Mouse (Mus musculus): ENCODE measurements at regions not wholly inside any gene's neighbourhood (a gene's known extent, or its start where the extent isn't known, plus 50 kb on each side); places are given as distances from the start of the nearest gene placed in this dataset.

- Histone ChIP-seq H3K27ac (no peak overlapping the region), H3K4me1 (replicated peaks; ENCODE audit: control insufficient read depth, insufficient read depth, low read length) (no peaks in the 10 kb centered on the region), H3K27me3 (ENCODE audit: control insufficient read depth, insufficient read depth, low read length) (no peaks in the 10 kb centered on the region), H3K4me2 (replicated peaks) (no peak overlapping the region), H3K36me3 (replicated peaks; ENCODE audit: control insufficient read depth, insufficient read depth) (no peaks in the 10 kb centered on the region), H3K9me3 (ENCODE audit: control insufficient read depth, low read length) (no peaks in the 10 kb centered on the region), H3K4me3 (replicated peaks; ENCODE audit: low read length) (no peak overlapping the region), H3K9ac (no peak overlapping the region)
- ATAC-seq (ENCODE audit: low FRiP score) (no peak), DNase-seq (ENCODE audit: low spot score) (no peak)
- 57% methylated on average over 5 of the region's 5 CpGs for WGBS
Measured at GRCm38 (mm10) chr15:57568006-57568630, 90.7 kb upstream of the Slc22a22 start.

GRCm38 (mm10) chr15:57547154-57547553 lies 69.7 kb upstream of the Slc22a22 start:
- Histone ChIP-seq H3K4me2 (replicated peaks) (no peak overlapping the region), H3K27ac (no peak overlapping the region), H3K4me1 (replicated peaks; ENCODE audit: control insufficient read depth, insufficient read depth, low read length) (no peaks in the 10 kb centered on the region), H3K4me3 (replicated peaks; ENCODE audit: low read length) (no peak overlapping the region), H3K27me3 (ENCODE audit: control insufficient read depth, insufficient read depth, low read length) (no peaks in the 10 kb centered on the region), H3K9ac (no peak overlapping the region), H3K36me3 (replicated peaks; ENCODE audit: control insufficient read depth, insufficient read depth) (no peaks in the 10 kb centered on the region), H3K9me3 (ENCODE audit: control insufficient read depth, low read length) (no peaks in the 10 kb centered on the region)
- ATAC-seq (ENCODE audit: low FRiP score) (no peak), DNase-seq (ENCODE audit: low spot score) (no peak)
- WGBS = 38% methylated on average over 2 of the region's 2 CpGs

- Histone ChIP-seq H3K9me3 (ENCODE audit: control insufficient read depth, low read length) (no peaks in the 10 kb centered on the region), H3K27me3 (ENCODE audit: control insufficient read depth, insufficient read depth, low read length) (no peaks in the 10 kb centered on the region), H3K36me3 (replicated peaks; ENCODE audit: control insufficient read depth, insufficient read depth) (no peaks in the 10 kb centered on the region), H3K9ac (no peak overlapping the region), H3K4me2 (replicated peaks) (no peak overlapping the region), H3K27ac (no peak overlapping the region), H3K4me1 (replicated peaks; ENCODE audit: control insufficient read depth, insufficient read depth, low read length) (no peaks in the 10 kb centered on the region), H3K4me3 (replicated peaks; ENCODE audit: low read length) (no peak overlapping the region)
- ATAC-seq (ENCODE audit: low FRiP score) (no peak), DNase-seq (ENCODE audit: low spot score) (no peak)
- 75% methylated on average over 4 of the region's 4 CpGs for WGBS
Measured at GRCm38 (mm10) chr15:57545141-57545540, 67.7 kb upstream of the Slc22a22 start.

GRCm38 (mm10) chr15:57543985-57544384 lies 66.6 kb upstream of the Slc22a22 start:
- 78% methylated on average over 3 of the region's 3 CpGs for WGBS
- H3K9me3 ChIP-seq (ENCODE audit: control insufficient read depth, low read length) = no peaks in the 10 kb centered on the region
- H3K36me3 ChIP-seq (replicated peaks; ENCODE audit: control insufficient read depth, insufficient read depth) = no peaks in the 10 kb centered on the region
- H3K27me3 ChIP-seq (ENCODE audit: control insufficient read depth, insufficient read depth, low read length) = no peaks in the 10 kb centered on the region
- no peak overlapping the region for H3K27ac ChIP-seq
- H3K4me3 ChIP-seq (replicated peaks; ENCODE audit: low read length) = no peak overlapping the region
- H3K4me1 ChIP-seq (replicated peaks; ENCODE audit: control insufficient read depth, insufficient read depth, low read length) = no peaks in the 10 kb centered on the region
- ATAC-seq (ENCODE audit: low FRiP score) = no peak
- H3K4me2 ChIP-seq (replicated peaks) = no peak overlapping the region
- DNase-seq (ENCODE audit: low spot score) = no peak
- H3K9ac ChIP-seq = no peak overlapping the region

- DNase-seq (ENCODE audit: low spot score) (no peak), ATAC-seq (ENCODE audit: low FRiP score) (no peak)
- H3K9ac ChIP-seq = no peak overlapping the region
- H3K27me3 ChIP-seq (ENCODE audit: control insufficient read depth, insufficient read depth, low read length) = no peaks in the 10 kb centered on the region
- H3K4me2 ChIP-seq (replicated peaks) = no peak overlapping the region
- H3K4me1 ChIP-seq (replicated peaks; ENCODE audit: control insufficient read depth, insufficient read depth, low read length) = no peaks in the 10 kb centered on the region
- whole genome bisulfite sequencing = 31% methylated on average over 3 of the region's 3 CpGs
- H3K9me3 ChIP-seq (ENCODE audit: control insufficient read depth, low read length) = no peaks in the 10 kb centered on the region
- no peaks in the 10 kb centered on the region for H3K36me3 ChIP-seq (replicated peaks; ENCODE audit: control insufficient read depth, insufficient read depth)
- H3K4me3 ChIP-seq (replicated peaks; ENCODE audit: low read length) = no peak overlapping the region
- no peak overlapping the region for H3K27ac ChIP-seq
Measured at GRCm38 (mm10) chr15:57542630-57543029, 65.2 kb upstream of the Slc22a22 start.

- H3K4me3 ChIP-seq (replicated peaks; ENCODE audit: low read length) = no peak overlapping the region
- no peaks in the 10 kb centered on the region for H3K9me3 ChIP-seq (ENCODE audit: control insufficient read depth, low read length)
- DNase-seq (ENCODE audit: low spot score) = no peak
- 87% methylated on average over 2 of the region's 2 CpGs for WGBS
- no peaks in the 10 kb centered on the region for H3K27me3 ChIP-seq (ENCODE audit: control insufficient read depth, insufficient read depth, low read length)
- H3K36me3 ChIP-seq (replicated peaks; ENCODE audit: control insufficient read depth, insufficient read depth) = no peaks in the 10 kb centered on the region
- H3K27ac ChIP-seq = no peak overlapping the region
- no peaks in the 10 kb centered on the region for H3K4me1 ChIP-seq (replicated peaks; ENCODE audit: control insufficient read depth, insufficient read depth, low read length)
- no peak overlapping the region for H3K4me2 ChIP-seq (replicated peaks)
- no peak for ATAC-seq (ENCODE audit: low FRiP score)
- H3K9ac ChIP-seq = no peak overlapping the region
Measured at GRCm38 (mm10) chr15:57535514-57535913, 58.1 kb upstream of the Slc22a22 start.
